Mouse (Mus musculus) midbrain, embryonic 12.5 days (tissue): Measurements from ENCODE around the gene Zdhhc22. TPM values are rescaled to one million over a fixed set of nuclear protein-coding genes. Genes with fewer than 3 reads are reported as not detected.

Experiments used
- ATAC-seq: fragments of 200-750 bp; cut with Nextera tagmentation; 2 replicates; pipeline ENCODE4 v1.8.0; 2017; ENCODE audit warnings: low read depth, moderate TSS enrichment, moderate library complexity; ENCODE audit not compliant: low FRiP score
- H3K27ac ChIP-seq: fragments of 300-500 bp; sonication (generic); replicated peaks from 2 replicates; pipeline ENCODE4 v1.5.1; 2016; ENCODE audit warnings: mild to moderate bottlenecking
- H3K27me3 ChIP-seq: fragments of 300-500 bp; sonication (generic); 2 replicates; pipeline ENCODE4 v1.6.1; 2016; ENCODE audit warnings: mild to moderate bottlenecking
- H3K36me3 ChIP-seq: fragments of 300-500 bp; sonication (generic); 2 replicates; pipeline ENCODE4 v1.6.1; 2016
- H3K4me1 ChIP-seq: fragments of 300-500 bp; sonication (generic); 2 replicates; pipeline ENCODE4 v1.6.1; 2016
- H3K4me2 ChIP-seq: fragments of 300-500 bp; sonication (generic); replicated peaks from 2 replicates; pipeline ENCODE4 v1.6.1; 2016; ENCODE audit warnings: mild to moderate bottlenecking, moderate library complexity
- H3K4me3 ChIP-seq: fragments of 300-500 bp; sonication (generic); 2 replicates; pipeline ENCODE4 v1.5.1; 2016; ENCODE audit warnings: mild to moderate bottlenecking
- H3K9ac ChIP-seq: fragments of 300-500 bp; sonication (generic); replicated peaks from 2 replicates; pipeline ENCODE4 v1.6.1; 2016; ENCODE audit warnings: mild to moderate bottlenecking, moderate library complexity
- H3K9me3 ChIP-seq: fragments of 300-500 bp; sonication (generic); 2 replicates; pipeline ENCODE4 v1.6.1; 2016; ENCODE audit warnings: mild to moderate bottlenecking
- WGBS: fragments of 180-500 bp; shearing (Covaris S2); methylation state at CpG from one replicate; pipeline ENCODE4 v1.1.7; 2016; 5-methylcytosine and 5-hydroxymethylcytosine counted together
- polyA plus RNA-seq: library from polyadenylated mRNA; unstranded; fragments of >200 nt; fragmentation: Nextera tagmentation; extraction: Ambion mirVana; gene quantifications from 2 replicates; pipeline ENCODE4 v1.2.1, GENCODE M21; 2016

The Zdhhc22 gene
- polyA plus RNA-seq, 1 experiment from 2014 or later, result 0.98 TPM

DNA sequence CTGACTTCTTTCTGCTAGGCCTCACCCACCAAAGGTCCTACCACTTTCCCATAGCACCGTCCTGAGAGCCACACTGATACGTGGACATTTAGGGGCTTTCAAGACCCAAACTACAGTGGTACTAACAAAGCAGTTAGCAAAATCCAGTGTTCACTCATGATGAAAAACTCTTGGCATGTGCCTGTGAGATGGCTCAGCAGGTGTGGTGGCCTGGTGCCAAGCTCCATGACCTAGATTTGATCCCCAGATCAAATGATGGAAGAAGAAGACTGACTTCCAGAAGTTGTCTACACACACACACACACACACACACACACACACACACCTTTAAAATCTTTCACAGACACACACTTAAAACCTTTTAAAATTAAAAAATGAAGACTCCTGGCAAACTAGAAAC is 28.5 kb upstream of the Zdhhc22 start:
- no peak for ATAC-seq
- H3K27me3 ChIP-seq, result no peaks in the 10 kb centered on the region
- H3K27ac ChIP-seq, result no peak overlapping the region
- no peak overlapping the region for H3K4me2 ChIP-seq
- H3K9ac ChIP-seq, result no peak overlapping the region
- H3K9me3 ChIP-seq, result no peaks in the 10 kb centered on the region
- H3K4me3 ChIP-seq, result no peak overlapping the region
- H3K36me3 ChIP-seq, result no peaks in the 10 kb centered on the region
- WGBS, result 94% methylated on average over 2 of the region's 2 CpGs
- no peaks in the 10 kb centered on the region for H3K4me1 ChIP-seq

DNA sequence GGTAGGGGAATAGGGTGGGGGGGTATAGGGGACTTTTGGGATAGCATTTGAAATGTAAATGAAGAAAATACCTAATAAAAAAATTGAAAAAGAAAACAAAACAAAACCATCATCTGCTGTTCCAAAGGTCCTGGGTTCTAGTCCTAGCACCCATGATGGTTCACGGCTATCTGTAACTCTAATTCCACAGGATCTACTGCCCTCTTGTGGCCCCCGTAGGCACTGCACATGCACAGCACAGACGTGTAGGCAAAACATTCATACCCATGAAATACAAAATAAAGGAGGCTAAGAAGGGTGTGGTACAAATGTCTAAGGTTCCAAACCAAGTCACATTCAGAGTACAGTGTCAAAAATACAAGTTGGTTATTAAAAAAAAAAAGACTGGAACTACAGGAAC is 26.8 kb upstream of the Zdhhc22 start:
- H3K27ac ChIP-seq, result no peak overlapping the region
- H3K4me1 ChIP-seq, result no peaks in the 10 kb centered on the region
- ATAC-seq, result no peak
- no peak overlapping the region for H3K4me3 ChIP-seq
- H3K9ac ChIP-seq, result no peak overlapping the region
- H3K27me3 ChIP-seq, result no peaks in the 10 kb centered on the region
- no peak overlapping the region for H3K4me2 ChIP-seq
- 41% methylated on average over 3 of the region's 3 CpGs for WGBS
- H3K9me3 ChIP-seq, result no peaks in the 10 kb centered on the region
- H3K36me3 ChIP-seq, result no peaks in the 10 kb centered on the region

DNA sequence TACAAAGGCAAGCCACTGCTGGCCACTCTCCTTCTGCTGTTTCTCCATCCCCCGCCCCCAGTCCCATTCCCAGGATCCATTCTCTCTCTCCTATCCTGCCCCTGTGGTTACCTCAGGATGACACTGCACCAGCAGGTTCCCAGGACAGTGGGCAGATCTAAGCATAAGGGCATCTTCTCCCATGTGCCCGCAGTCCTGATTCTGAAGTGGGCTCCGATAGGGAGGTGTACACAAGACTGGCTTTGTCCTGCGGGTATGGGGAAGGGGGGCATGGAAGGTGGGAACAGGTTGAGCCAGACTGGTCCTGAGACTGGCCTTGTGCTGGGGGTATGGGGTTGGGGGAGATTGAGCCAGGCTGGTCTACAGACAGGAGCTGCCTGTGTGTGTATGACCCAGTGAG is 14.4 kb upstream of the Zdhhc22 start:
- peaks cover 8% of the 10 kb centered on the region; the same call in 1 of the 2 replicates for H3K4me1 ChIP-seq
- WGBS, result 89% methylated on average over 4 of the region's 4 CpGs
- no peaks in the 10 kb centered on the region for H3K36me3 ChIP-seq
- no peak for ATAC-seq
- H3K9me3 ChIP-seq, result no peaks in the 10 kb centered on the region
- peak overlapping the region; percentile 7; the same call in 1 of the 2 replicates for H3K27ac ChIP-seq
- H3K27me3 ChIP-seq, result 0 out of 2 replicates have a peak, but pooled peaks cover 2% of the 10 kb centered on the region
- H3K9ac ChIP-seq, result no peak overlapping the region
- no peak overlapping the region for H3K4me2 ChIP-seq
- no peak overlapping the region for H3K4me3 ChIP-seq

DNA sequence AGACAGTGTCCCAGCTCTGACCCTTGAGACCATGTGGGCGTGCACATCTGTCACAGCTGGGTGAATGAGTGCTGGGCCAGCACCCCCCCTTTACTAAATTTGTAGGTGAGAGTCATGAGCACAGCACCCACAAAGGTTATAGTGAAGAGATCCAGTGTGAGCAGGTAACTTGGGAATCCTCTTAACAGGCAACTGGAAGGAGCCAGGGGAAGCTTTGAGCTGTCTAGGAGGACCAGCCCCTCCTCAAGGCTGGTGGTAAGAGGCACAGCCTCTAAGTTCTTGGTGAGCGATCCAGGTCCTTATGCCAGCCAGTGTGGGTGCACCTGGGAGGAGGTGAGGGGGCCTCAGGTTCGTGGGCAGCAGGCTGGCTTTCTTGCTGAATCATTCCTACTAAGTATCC is 13.4 kb upstream of the Zdhhc22 start:
- no peak for ATAC-seq
- Histone ChIP-seq H3K9ac (no peak overlapping the region), H3K4me1 (peaks cover 8% of the 10 kb centered on the region; the same call in 1 of the 2 replicates), H3K27ac (no peak overlapping the region), H3K4me2 (no peak overlapping the region), H3K4me3 (no peak overlapping the region), H3K9me3 (no peaks in the 10 kb centered on the region), H3K36me3 (no peaks in the 10 kb centered on the region), H3K27me3 (0 out of 2 replicates have a peak, but pooled peaks cover 2% of the 10 kb centered on the region)
- WGBS, result 61% methylated on average over 3 of the region's 3 CpGs

DNA sequence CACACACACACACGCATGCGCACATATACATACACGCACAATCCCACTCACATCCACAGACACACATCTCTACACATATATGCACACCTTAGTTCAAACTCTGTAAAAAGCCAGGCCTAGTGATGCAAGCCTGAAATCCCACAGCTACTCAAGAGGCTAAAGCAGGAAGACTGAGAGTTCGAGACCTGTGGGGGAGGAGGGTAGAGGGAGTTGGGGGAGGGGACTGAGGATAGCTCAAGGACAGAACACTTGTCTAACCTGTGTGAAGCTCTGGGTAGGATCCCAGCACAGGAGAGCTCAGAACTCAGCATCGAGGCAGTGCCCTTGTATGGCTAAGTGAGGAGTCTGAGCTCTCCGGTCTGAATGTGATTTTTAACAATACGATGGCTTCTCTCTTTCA is 12.6 kb upstream of the Zdhhc22 start:
- Histone ChIP-seq H3K4me2 (no peak overlapping the region), H3K9ac (no peak overlapping the region), H3K9me3 (no peaks in the 10 kb centered on the region), H3K4me1 (peaks cover 8% of the 10 kb centered on the region; the same call in 1 of the 2 replicates), H3K4me3 (no peak overlapping the region), H3K36me3 (no peaks in the 10 kb centered on the region), H3K27me3 (0 out of 2 replicates have a peak, but pooled peaks cover 2% of the 10 kb centered on the region), H3K27ac (no peak overlapping the region)
- WGBS, result 76% methylated on average over 7 of the region's 7 CpGs
- ATAC-seq, result no peak

DNA sequence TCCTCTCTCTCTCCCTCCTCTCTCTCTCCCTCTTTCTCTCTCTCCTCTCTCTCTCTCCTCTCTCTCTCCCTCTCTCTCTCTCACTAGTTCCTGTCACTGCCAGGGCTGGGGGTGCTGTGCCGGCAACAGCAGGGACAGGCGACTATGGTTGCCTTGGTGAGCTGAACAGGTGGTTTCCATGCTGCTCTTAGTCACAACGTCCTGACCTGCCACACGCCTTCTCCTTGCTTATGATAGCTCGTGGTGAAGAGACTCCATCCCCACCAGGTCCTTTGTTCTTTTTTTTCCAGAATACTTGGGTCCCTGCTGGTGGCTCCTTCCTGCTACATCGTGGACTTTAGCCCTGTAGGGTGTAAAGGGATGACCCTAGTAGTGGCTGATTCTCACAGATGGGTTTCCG is 12.0 kb upstream of the Zdhhc22 start:
- WGBS, result 67% methylated on average over 7 of the region's 7 CpGs
- Histone ChIP-seq H3K4me2 (no peak overlapping the region), H3K27ac (no peak overlapping the region), H3K4me3 (no peak overlapping the region), H3K9ac (no peak overlapping the region), H3K4me1 (peaks cover 8% of the 10 kb centered on the region; the same call in 1 of the 2 replicates), H3K36me3 (no peaks in the 10 kb centered on the region), H3K27me3 (no peaks in the 10 kb centered on the region), H3K9me3 (no peaks in the 10 kb centered on the region)
- no peak for ATAC-seq

DNA sequence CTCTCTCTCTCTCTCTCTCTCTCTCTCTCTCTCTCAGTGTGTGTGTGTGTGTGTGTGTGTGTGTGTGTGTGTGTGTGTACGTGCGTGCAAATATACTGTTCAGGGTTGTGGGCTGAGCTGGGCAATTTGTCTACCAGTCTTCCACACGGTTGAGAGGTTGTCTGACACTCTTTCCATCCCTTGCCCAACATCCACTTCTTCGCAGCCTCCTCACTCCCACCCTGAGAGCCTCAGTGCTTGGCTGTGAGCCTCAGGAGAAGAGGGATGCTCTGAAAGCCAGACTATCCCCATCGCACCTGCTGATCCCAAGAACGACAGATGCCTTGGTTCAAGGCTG is 10.6 kb upstream of the Zdhhc22 start:
- H3K4me3 ChIP-seq, result no peak overlapping the region
- no peak overlapping the region for H3K27ac ChIP-seq
- H3K4me2 ChIP-seq, result no peak overlapping the region
- peak; percentile 53; the same call in 1 of the 2 replicates for ATAC-seq
- no peaks in the 10 kb centered on the region for H3K27me3 ChIP-seq
- peaks cover 8% of the 10 kb centered on the region; the same call in 1 of the 2 replicates for H3K4me1 ChIP-seq
- no peaks in the 10 kb centered on the region for H3K36me3 ChIP-seq
- no peaks in the 10 kb centered on the region for H3K9me3 ChIP-seq
- no peak overlapping the region for H3K9ac ChIP-seq
- 45% methylated on average over 6 of the region's 6 CpGs for WGBS

DNA sequence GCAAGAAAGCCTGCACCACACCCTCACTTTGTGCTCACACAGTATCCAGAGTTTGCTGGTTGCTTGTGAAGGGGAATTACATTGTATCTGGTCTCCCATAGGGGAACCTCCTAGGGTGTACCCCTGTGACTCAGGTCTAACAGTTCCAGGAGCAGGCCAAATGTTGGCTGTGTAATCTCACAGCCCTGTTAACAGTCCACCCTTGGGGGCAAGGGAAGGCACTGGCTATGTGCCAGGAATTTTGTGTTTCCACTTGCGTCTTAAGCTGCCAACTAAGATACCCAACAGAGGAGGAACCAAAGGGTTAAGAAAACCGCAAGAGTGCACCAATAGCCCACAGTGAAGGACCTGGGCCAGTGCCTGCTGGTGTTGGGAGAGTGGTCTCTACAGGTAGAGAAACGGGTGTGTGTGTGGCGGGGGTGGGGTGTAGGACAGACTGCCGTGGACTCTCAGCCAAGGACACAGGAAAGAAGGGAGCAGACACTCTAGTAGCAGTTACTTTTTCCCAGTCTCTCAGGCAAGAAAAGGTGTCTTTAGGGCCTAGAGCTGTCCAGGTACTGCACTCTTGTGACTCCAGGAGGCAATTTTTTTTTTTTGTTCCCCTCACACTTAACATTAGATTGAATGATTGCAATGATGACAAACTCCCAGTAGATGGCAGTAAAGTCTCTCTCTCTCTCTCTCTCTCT is 10.1 kb upstream of the Zdhhc22 start:
- Histone ChIP-seq H3K4me1 (peaks cover 8% of the 10 kb centered on the region; the same call in 1 of the 2 replicates), H3K4me2 (no peak overlapping the region), H3K27ac (no peak overlapping the region), H3K9me3 (no peaks in the 10 kb centered on the region), H3K4me3 (no peak overlapping the region), H3K27me3 (no peaks in the 10 kb centered on the region), H3K9ac (no peak overlapping the region), H3K36me3 (no peaks in the 10 kb centered on the region)
- WGBS, result 61% methylated on average over 4 of the region's 5 CpGs
- ATAC-seq, result peak; percentile 32; the same call in 1 of the 2 replicates

DNA sequence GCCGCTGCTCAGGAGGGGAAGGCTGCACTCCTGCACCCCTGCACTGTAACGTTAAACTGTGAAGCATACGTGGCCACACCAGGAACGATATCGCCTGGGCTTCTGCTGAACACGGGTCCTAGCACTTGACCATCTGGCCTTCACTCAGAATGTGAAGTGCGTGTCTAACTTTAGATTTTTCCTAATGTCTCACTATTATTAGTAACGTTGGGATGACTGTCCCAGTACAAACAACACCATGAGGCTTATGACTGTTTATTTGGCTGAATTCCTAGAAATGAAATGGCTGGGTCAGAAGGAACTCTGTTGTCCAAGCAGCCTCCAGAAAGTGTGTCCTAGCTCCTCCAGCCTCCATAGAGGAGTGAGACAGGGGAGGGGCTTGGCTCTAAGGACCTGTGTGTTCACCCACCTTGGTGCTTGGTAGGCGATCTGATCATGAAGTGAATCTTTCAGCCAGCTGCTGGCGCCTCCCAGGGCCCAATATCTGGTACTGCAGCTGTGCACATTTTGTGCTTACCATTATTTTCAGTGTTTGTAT is 9.1 kb upstream of the Zdhhc22 start:
- no peak overlapping the region for H3K4me3 ChIP-seq
- no peak overlapping the region for H3K4me2 ChIP-seq
- ATAC-seq, result no peak
- no peaks in the 10 kb centered on the region for H3K27me3 ChIP-seq
- no peak overlapping the region for H3K27ac ChIP-seq
- 76% methylated on average over 10 of the region's 10 CpGs for WGBS
- H3K9me3 ChIP-seq, result no peaks in the 10 kb centered on the region
- peaks cover 8% of the 10 kb centered on the region; the same call in 1 of the 2 replicates for H3K4me1 ChIP-seq
- no peak overlapping the region for H3K9ac ChIP-seq
- H3K36me3 ChIP-seq, result no peaks in the 10 kb centered on the region

DNA sequence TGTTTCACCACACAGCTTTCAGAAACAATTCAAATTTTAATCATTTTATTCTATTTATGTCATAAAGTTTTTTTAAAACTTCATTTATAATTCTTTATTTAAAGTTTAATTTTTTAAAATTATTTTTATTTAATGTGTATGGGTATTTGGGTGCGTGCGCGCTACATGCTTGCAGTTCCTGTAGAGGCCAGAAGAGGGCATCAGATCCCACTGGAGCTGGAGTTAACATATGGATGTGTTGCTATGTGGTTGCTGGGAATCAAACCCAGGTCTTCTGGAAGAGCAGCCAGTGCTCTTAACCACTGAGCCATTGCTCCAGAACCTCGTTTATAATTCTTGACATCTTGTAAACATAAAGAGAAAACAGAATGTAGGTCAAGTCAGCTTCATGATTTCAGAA is 8.5 kb upstream of the Zdhhc22 start:
- Histone ChIP-seq H3K27ac (no peak overlapping the region), H3K4me3 (no peak overlapping the region), H3K27me3 (no peaks in the 10 kb centered on the region), H3K4me1 (peaks cover 8% of the 10 kb centered on the region; the same call in 1 of the 2 replicates), H3K36me3 (no peaks in the 10 kb centered on the region), H3K4me2 (no peak overlapping the region), H3K9ac (no peak overlapping the region), H3K9me3 (no peaks in the 10 kb centered on the region)
- no peak for ATAC-seq
- WGBS, result 89% methylated on average over 4 of the region's 4 CpGs

DNA sequence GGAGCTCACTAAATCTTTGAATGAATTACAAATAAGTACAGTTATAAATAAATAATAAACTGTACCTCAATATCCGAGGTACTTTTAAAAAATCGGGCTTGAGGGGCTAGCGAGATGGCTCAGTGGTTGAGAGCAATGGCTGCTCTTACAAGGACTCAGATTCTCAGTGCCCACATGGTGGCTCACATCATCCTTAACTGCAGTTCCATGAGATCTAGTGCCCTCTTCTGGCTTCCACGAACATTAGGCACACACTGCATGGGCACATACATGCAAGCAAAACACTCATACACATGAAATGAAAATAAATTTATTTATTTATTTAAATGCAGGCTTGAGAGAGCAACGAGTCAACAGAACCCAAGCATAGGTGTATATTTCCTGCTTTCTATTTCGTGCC is 5.7 kb upstream of the Zdhhc22 start:
- no peak overlapping the region for H3K4me3 ChIP-seq
- no peaks in the 10 kb centered on the region for H3K9me3 ChIP-seq
- H3K27me3 ChIP-seq, result peaks cover 13% of the 10 kb centered on the region
- no peak overlapping the region for H3K4me2 ChIP-seq
- H3K27ac ChIP-seq, result no peak overlapping the region
- 74% methylated on average over 6 of the region's 6 CpGs for WGBS
- no peak for ATAC-seq
- no peak overlapping the region for H3K9ac ChIP-seq
- no peaks in the 10 kb centered on the region for H3K36me3 ChIP-seq
- peaks cover 18% of the 10 kb centered on the region; the same call in 1 of the 2 replicates for H3K4me1 ChIP-seq

DNA sequence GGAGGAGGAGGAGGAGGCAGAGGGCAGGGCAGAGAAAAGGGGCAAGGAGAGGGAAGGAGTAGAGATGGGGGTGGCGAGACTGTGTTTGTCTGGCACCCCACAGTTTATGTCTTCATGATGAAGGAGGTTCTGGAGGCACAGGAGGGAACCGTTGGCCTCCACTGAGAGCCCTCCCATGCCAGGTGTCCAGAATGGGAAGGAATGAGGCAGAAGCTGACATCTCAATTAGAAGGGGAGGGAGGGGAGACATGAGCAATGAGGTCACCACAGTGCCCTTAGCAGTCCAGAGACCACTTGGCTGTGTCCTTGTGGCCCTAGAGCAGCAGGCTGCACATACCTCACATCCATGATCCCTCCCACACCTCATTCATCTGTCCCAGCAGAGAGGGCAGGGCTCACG is 4.5 kb upstream of the Zdhhc22 start:
- Histone ChIP-seq H3K9ac (no peak overlapping the region), H3K4me2 (no peak overlapping the region), H3K4me3 (no peak overlapping the region), H3K36me3 (no peaks in the 10 kb centered on the region), H3K9me3 (no peaks in the 10 kb centered on the region), H3K4me1 (peaks cover 19% of the 10 kb centered on the region), H3K27me3 (peaks cover 24% of the 10 kb centered on the region), H3K27ac (no peak overlapping the region)
- ATAC-seq, result no peak
- WGBS, result 48% methylated on average over 3 of the region's 3 CpGs
